Mouse (Mus musculus) embryonic facial prominence, embryonic 13.5 days (tissue): ENCODE measurements around the gene Krt18. TPM values are rescaled to one million over a fixed set of nuclear protein-coding genes. Genes with fewer than 3 reads are reported as not detected.
"Not testable (repeated sequence)": the region's sequence is repeated elsewhere in the genome, so short reads cannot be mapped to it uniquely, and the experiment has no call there.

ENCODE experiments used
- ATAC-seq: fragments of 200-750 bp; cut with Nextera tagmentation; 2 replicates; pipeline ENCODE4 v1.8.0; 2017; ENCODE audit warnings: low read depth; ENCODE audit not compliant: insufficient number of reproducible peaks, insufficient read depth, low FRiP score, low TSS enrichment
- H3K27ac ChIP-seq: fragments of 300-500 bp; sonication (generic); 2 replicates; pipeline ENCODE4 v1.5.1; 2015; ENCODE audit warnings: moderate library complexity, mild to moderate bottlenecking, inconsistent platforms
- H3K27me3 ChIP-seq: fragments of 300-500 bp; sonication (generic); 2 replicates; pipeline ENCODE4 v1.6.1; 2015; ENCODE audit warnings: mild to moderate bottlenecking, inconsistent platforms
- H3K36me3 ChIP-seq: fragments of 300-500 bp; sonication (generic); 2 replicates; pipeline ENCODE4 v1.6.1; 2015; ENCODE audit warnings: mild to moderate bottlenecking, inconsistent platforms
- H3K4me1 ChIP-seq: fragments of 300-500 bp; sonication (generic); 2 replicates; pipeline ENCODE4 v1.6.1; 2015; ENCODE audit warnings: inconsistent platforms
- H3K4me2 ChIP-seq: fragments of 300-500 bp; sonication (generic); 2 replicates; pipeline ENCODE4 v1.6.1; 2015; ENCODE audit warnings: moderate library complexity, mild to moderate bottlenecking, inconsistent platforms
- H3K4me3 ChIP-seq: fragments of 300-500 bp; sonication (generic); 2 replicates; pipeline ENCODE4 v1.5.1; 2015; ENCODE audit warnings: mild to moderate bottlenecking, inconsistent platforms
- H3K9ac ChIP-seq: fragments of 300-500 bp; sonication (generic); 2 replicates; pipeline ENCODE4 v1.6.1; 2015; ENCODE audit warnings: mild to moderate bottlenecking, inconsistent platforms
- H3K9me3 ChIP-seq: fragments of 300-500 bp; sonication (generic); 2 replicates; pipeline ENCODE4 v1.6.1; 2016; ENCODE audit warnings: inconsistent platforms
- WGBS: fragments of 180-500 bp; shearing (Covaris S2); methylation state at CpG from one replicate; pipeline ENCODE4 v1.1.7; 2015; ENCODE audit warnings: mixed read lengths; 5-methylcytosine and 5-hydroxymethylcytosine counted together
- polyA plus RNA-seq: library from polyadenylated mRNA; unstranded; fragments of >200 nt; fragmentation: Nextera tagmentation; extraction: Ambion mirVana; gene quantifications from 2 replicates; pipeline ENCODE4 v1.2.1, GENCODE M21; 2015

The Krt18 gene
- 36.0 and 58.9 TPM in 2 replicates for polyA plus RNA-seq

GRCm38 (mm10) chr15:102028040-102028439, at the start of gene Krt18:
Krt18 (plus strand) TSS chr15:102028180.
- no peaks in the 10 kb centered on the region for H3K9me3 ChIP-seq
- H3K4me2 ChIP-seq: peak within 1 kb of the TSS; percentile 64
- peaks cover 27% of the 10 kb centered on the region for H3K4me1 ChIP-seq
- peak within 1 kb of the TSS; percentile 65 for H3K9ac ChIP-seq
- no peak for ATAC-seq
- H3K27me3 ChIP-seq: peaks cover 53% of the 10 kb centered on the region
- WGBS: under 1% methylated on average over 28 of the region's 28 CpGs
- H3K27ac ChIP-seq: 0 out of 2 replicates have a peak within 1 kb of the TSS, but pooled peaks have one; percentile 57
- no peaks in the 10 kb centered on the region for H3K36me3 ChIP-seq
- peak within 1 kb of the TSS; percentile 42 for H3K4me3 ChIP-seq

- peak overlapping the region; percentile 16; the same call in 1 of the 2 replicates for H3K9ac ChIP-seq
- peak overlapping the region; percentile 76 for H3K27ac ChIP-seq
- H3K4me2 ChIP-seq: no peak overlapping the region
- peaks cover 33% of the 10 kb centered on the region for H3K4me1 ChIP-seq
- no peak overlapping the region for H3K4me3 ChIP-seq
- WGBS: 62% methylated on average over 6 of the region's 6 CpGs
- no peaks in the 10 kb centered on the region for H3K27me3 ChIP-seq
- H3K9me3 ChIP-seq: no peaks in the 10 kb centered on the region
- no peak for ATAC-seq
- H3K36me3 ChIP-seq: no peaks in the 10 kb centered on the region
Measured at GRCm38 (mm10) chr15:101980849-101981248, 47.1 kb upstream of the Krt18 start.

- Histone ChIP-seq H3K36me3 (no peaks in the 10 kb centered on the region), H3K4me1 (peaks cover 10% of the 10 kb centered on the region), H3K4me3 (peak overlapping the region; percentile 29; the same call in 1 of the 2 replicates), H3K27ac (peak overlapping the region; percentile 78), H3K27me3 (no peaks in the 10 kb centered on the region), H3K9me3 (no peaks in the 10 kb centered on the region), H3K9ac (no peak overlapping the region), H3K4me2 (peak overlapping the region; percentile 55)
- 79% methylated on average over 13 of the region's 13 CpGs for WGBS
- no peak for ATAC-seq
Measured at GRCm38 (mm10) chr15:101983315-101983948, 44.5 kb upstream of the Krt18 start.

- H3K27me3 ChIP-seq: 0 out of 2 replicates have a peak, but pooled peaks cover 3% of the 10 kb centered on the region
- H3K36me3 ChIP-seq: no peaks in the 10 kb centered on the region
- H3K27ac ChIP-seq: peak overlapping the region; percentile 78
- peaks cover 13% of the 10 kb centered on the region for H3K4me1 ChIP-seq
- peak overlapping the region; percentile 29 for H3K4me3 ChIP-seq
- peak overlapping the region; percentile 55 for H3K4me2 ChIP-seq
- peak overlapping the region; percentile 51 for H3K9ac ChIP-seq
- WGBS: 1% methylated on average over 15 of the region's 15 CpGs
- H3K9me3 ChIP-seq: no peaks in the 10 kb centered on the region
- peak; percentile 78 for ATAC-seq
Measured at GRCm38 (mm10) chr15:101983949-101984601, 43.9 kb upstream of the Krt18 start.

- Histone ChIP-seq H3K4me3 (no peak overlapping the region), H3K36me3 (no peaks in the 10 kb centered on the region), H3K27me3 (0 out of 2 replicates have a peak, but pooled peaks cover 3% of the 10 kb centered on the region), H3K4me2 (peak overlapping the region; percentile 55), H3K4me1 (peaks cover 13% of the 10 kb centered on the region), H3K9ac (peak overlapping the region; percentile 51), H3K27ac (no peak overlapping the region; the same call in 1 of the 2 replicates), H3K9me3 (no peaks in the 10 kb centered on the region)
- no peak for ATAC-seq
- WGBS: 13% methylated on average over 6 of the region's 6 CpGs
Measured at GRCm38 (mm10) chr15:101984746-101985145, 43.2 kb upstream of the Krt18 start.

- ATAC-seq: peak; percentile 66; the same call in 1 of the 2 replicates
- Histone ChIP-seq H3K36me3 (no peaks in the 10 kb centered on the region), H3K4me3 (no peak overlapping the region), H3K4me2 (peak overlapping the region; percentile 35), H3K4me1 (peaks cover 18% of the 10 kb centered on the region), H3K9me3 (no peaks in the 10 kb centered on the region), H3K27me3 (0 out of 2 replicates have a peak, but pooled peaks cover 3% of the 10 kb centered on the region), H3K27ac (no peak overlapping the region), H3K9ac (no peak overlapping the region)
- WGBS: under 1% methylated on average over 10 of the region's 10 CpGs
Measured at GRCm38 (mm10) chr15:101988119-101988518, 39.9 kb upstream of the Krt18 start.

- Histone ChIP-seq H3K27ac (no peak overlapping the region), H3K4me1 (peaks cover 16% of the 10 kb centered on the region), H3K9me3 (no peaks in the 10 kb centered on the region), H3K4me2 (no peak overlapping the region; the same call in 1 of the 2 replicates), H3K4me3 (no peak overlapping the region), H3K9ac (no peak overlapping the region), H3K36me3 (no peaks in the 10 kb centered on the region), H3K27me3 (0 out of 2 replicates have a peak, but pooled peaks cover 3% of the 10 kb centered on the region)
- ATAC-seq: no peak
- WGBS: 58% methylated on average over 8 of the region's 8 CpGs
Measured at GRCm38 (mm10) chr15:101988714-101989113, 39.3 kb upstream of the Krt18 start.

GRCm38 (mm10) chr15:101990946-101991345, 37.0 kb upstream of the Krt18 start:
- 86% methylated on average over 6 of the region's 6 CpGs for WGBS
- Histone ChIP-seq H3K9ac (no peak overlapping the region), H3K4me3 (no peak overlapping the region), H3K9me3 (no peaks in the 10 kb centered on the region; the same call in 1 of the 2 replicates), H3K27ac (no peak overlapping the region), H3K4me2 (no peak overlapping the region), H3K36me3 (no peaks in the 10 kb centered on the region), H3K27me3 (0 out of 2 replicates have a peak, but pooled peaks cover 3% of the 10 kb centered on the region), H3K4me1 (peaks cover 12% of the 10 kb centered on the region)
- ATAC-seq: no peak

- Histone ChIP-seq H3K9ac (no peak overlapping the region), H3K36me3 (no peaks in the 10 kb centered on the region), H3K9me3 (no peaks in the 10 kb centered on the region; the same call in 1 of the 2 replicates), H3K4me2 (no peak overlapping the region), H3K4me1 (0 out of 2 replicates have a peak, but pooled peaks cover 5% of the 10 kb centered on the region), H3K27me3 (no peaks in the 10 kb centered on the region), H3K27ac (no peak overlapping the region), H3K4me3 (no peak overlapping the region)
- no peak for ATAC-seq
- 86% methylated on average over 6 of the region's 6 CpGs for WGBS
Measured at GRCm38 (mm10) chr15:101994365-101994764, 33.6 kb upstream of the Krt18 start.

GRCm38 (mm10) chr15:101995484-101996236, 32.3 kb upstream of the Krt18 start:
- Histone ChIP-seq H3K4me1 (0 out of 2 replicates have a peak, but pooled peaks cover 2% of the 10 kb centered on the region), H3K9me3 (no peaks in the 10 kb centered on the region; the same call in 1 of the 2 replicates), H3K36me3 (no peaks in the 10 kb centered on the region), H3K9ac (no peak overlapping the region), H3K27ac (no peak overlapping the region), H3K4me3 (no peak overlapping the region), H3K4me2 (no peak overlapping the region), H3K27me3 (peaks cover 2% of the 10 kb centered on the region; the same call in 1 of the 2 replicates)
- WGBS: 86% methylated on average over 4 of the region's 4 CpGs
- ATAC-seq: no peak

- H3K9me3 ChIP-seq, H3K4me2 ChIP-seq, H3K36me3 ChIP-seq, ATAC-seq, H3K9ac ChIP-seq, H3K27me3 ChIP-seq, H3K27ac ChIP-seq, H3K4me1 ChIP-seq, H3K4me3 ChIP-seq: not testable (repeated sequence)
- WGBS: 82% methylated on average over 11 of the region's 11 CpGs
Measured at GRCm38 (mm10) chr15:101996450-101997078, 31.4 kb upstream of the Krt18 start.
